Mouse (Mus musculus) midbrain, postnatal 0 days (tissue): ENCODE data around the gene Lrrc8c. TPM values are rescaled to one million over a fixed set of nuclear protein-coding genes. Genes with fewer than 3 reads are reported as not detected.

Experiments
- ATAC-seq: fragments of 200-750 bp; cut with Nextera tagmentation; 2 replicates; pipeline ENCODE4 v1.8.0; 2017; ENCODE audit warnings: moderate number of reproducible peaks, mild to moderate bottlenecking, moderate TSS enrichment, moderate library complexity; ENCODE audit not compliant: low FRiP score
- DNase-seq: peaks from one replicate; pipeline ENCODE4 v3.0.0-alpha.2; 2015; ENCODE audit warnings: low spot score
- H3K27ac ChIP-seq: fragments of 300-500 bp; sonication (generic); 2 replicates; pipeline ENCODE4 v1.5.1; 2014; ENCODE audit warnings: low read depth, mild to moderate bottlenecking, low read length, mixed read lengths
- H3K27me3 ChIP-seq: fragments of 300-500 bp; sonication (generic); 2 replicates; pipeline ENCODE4 v1.6.1; 2014; ENCODE audit warnings: low read length, control low read depth, mixed read lengths; ENCODE audit not compliant: insufficient read depth
- H3K36me3 ChIP-seq: fragments of 300-500 bp; sonication (generic); 2 replicates; pipeline ENCODE4 v1.6.1; 2014; ENCODE audit warnings: low read length, control low read depth, mixed read lengths; ENCODE audit not compliant: insufficient read depth
- H3K4me1 ChIP-seq: fragments of 300-500 bp; sonication (generic); 2 replicates; pipeline ENCODE4 v1.6.1; 2014; ENCODE audit warnings: mild to moderate bottlenecking, control low read depth, antibody characterized with exemption, low read length, mixed read lengths; ENCODE audit not compliant: insufficient read depth
- H3K4me2 ChIP-seq: fragments of 300-500 bp; sonication (generic); 2 replicates; pipeline ENCODE4 v1.6.1; 2014; ENCODE audit warnings: low read depth, mild to moderate bottlenecking, low read length, mixed read lengths; ENCODE audit not compliant: poor library complexity, severe bottlenecking
- H3K4me3 ChIP-seq: fragments of 300-500 bp; sonication (generic); 2 replicates; pipeline ENCODE4 v1.5.1; 2014; ENCODE audit warnings: low read depth, mild to moderate bottlenecking, low read length, moderate library complexity
- H3K9ac ChIP-seq: fragments of 300-500 bp; sonication (generic); replicated peaks from 2 replicates; pipeline ENCODE4 v1.6.1; 2014; ENCODE audit warnings: mild to moderate bottlenecking, low read length, moderate library complexity, mixed read lengths; ENCODE audit not compliant: poor library complexity, severe bottlenecking
- H3K9me3 ChIP-seq: fragments of 300-500 bp; sonication (generic); 2 replicates; pipeline ENCODE4 v1.6.1; 2016; ENCODE audit warnings: low read length, control low read depth
- CTCF ChIP-seq: IDR thresholded peaks from 2 replicates; pipeline ENCODE4 v1.5.1; 2016; ENCODE audit warnings: antibody characterized with exemption, mild to moderate bottlenecking
- WGBS: fragments of 180-500 bp; shearing (Covaris S2); extraction: QIAGEN DNeasy Blood & Tissue Kit; methylation state at CpG from one replicate; pipeline ENCODE4 v1.1.7; 2014; 5-methylcytosine and 5-hydroxymethylcytosine counted together
- polyA plus RNA-seq: library from polyadenylated mRNA; unstranded; fragments of >200 nt; fragmentation: Nextera tagmentation; extraction: Ambion mirVana; gene quantifications from 2 replicates; pipeline ENCODE4 v1.2.1, GENCODE M21; 2015
- total RNA-seq: library from RNA; depleted of rRNA; stranded (reverse); fragments of >200 nt; gene quantifications from 2 replicates; pipeline ENCODE4 v1.2.3, GENCODE M21; 2014

The Lrrc8c gene
- total and polyA plus RNA-seq, 2 experiments from 2014 or later = 11.6 to 14.7 TPM

GRCm38 (mm10) chr5:105614000-105614399 lies 94.8 kb downstream of the Lrrc8c start:
- Histone ChIP-seq H3K27ac (no peak overlapping the region), H3K4me1 (no peaks in the 10 kb centered on the region), H3K4me2 (no peak overlapping the region), H3K9ac (no peak overlapping the region), H3K4me3 (no peak overlapping the region), H3K36me3 (0 out of 2 replicates have a peak, but pooled peaks cover 2% of the 10 kb centered on the region), H3K9me3 (no peaks in the 10 kb centered on the region), H3K27me3 (no peaks in the 10 kb centered on the region)
- TF ChIP-seq CTCF = no peak
- WGBS = 29% methylated on average over 5 of the region's 5 CpGs
- ATAC-seq = no peak
- no peak for DNase-seq

- H3K27ac ChIP-seq = no peak overlapping the region
- no peak for TF ChIP-seq CTCF
- no peaks in the 10 kb centered on the region for H3K4me1 ChIP-seq
- H3K4me2 ChIP-seq = no peak overlapping the region
- 0 out of 2 replicates have a peak, but pooled peaks cover under 1% of the 10 kb centered on the region for H3K36me3 ChIP-seq
- no peak for DNase-seq
- no peaks in the 10 kb centered on the region for H3K27me3 ChIP-seq
- H3K9me3 ChIP-seq = no peaks in the 10 kb centered on the region
- no peak for ATAC-seq
- no peak overlapping the region for H3K9ac ChIP-seq
- WGBS = 80% methylated on average over 9 of the region's 9 CpGs
- no peak overlapping the region for H3K4me3 ChIP-seq
These were observed 95.7 kb downstream of the Lrrc8c start for GRCm38 (mm10) chr5:105614682-105615434.

GRCm38 (mm10) chr5:105615871-105616454 lies 96.8 kb downstream of the Lrrc8c start:
- 78% methylated on average over 7 of the region's 7 CpGs for WGBS
- Histone ChIP-seq H3K27me3 (no peaks in the 10 kb centered on the region), H3K27ac (no peak overlapping the region), H3K4me1 (no peaks in the 10 kb centered on the region), H3K36me3 (no peaks in the 10 kb centered on the region), H3K4me2 (no peak overlapping the region), H3K9ac (no peak overlapping the region), H3K9me3 (no peaks in the 10 kb centered on the region), H3K4me3 (no peak overlapping the region)
- DNase-seq (no peak), ATAC-seq (no peak)
- TF ChIP-seq CTCF = no peak

GRCm38 (mm10) chr5:105616538-105616937 lies 97.3 kb downstream of the Lrrc8c start:
- WGBS = 69% methylated on average over 5 of the region's 5 CpGs
- H3K4me1 ChIP-seq = no peaks in the 10 kb centered on the region
- ATAC-seq = no peak

GRCm38 (mm10) chr5:105618510-105618909 lies 99.3 kb downstream of the Lrrc8c start:
- no peak overlapping the region for H3K4me3 ChIP-seq
- no peaks in the 10 kb centered on the region for H3K4me1 ChIP-seq
- DNase-seq (no peak), ATAC-seq (no peak)
- H3K4me2 ChIP-seq = no peak overlapping the region
- H3K36me3 ChIP-seq = no peaks in the 10 kb centered on the region
- H3K27ac ChIP-seq = no peak overlapping the region
- no peak overlapping the region for H3K9ac ChIP-seq
- H3K27me3 ChIP-seq = no peaks in the 10 kb centered on the region
- no peak for TF ChIP-seq CTCF
- no peaks in the 10 kb centered on the region for H3K9me3 ChIP-seq

More at GRCm38 (mm10) chr5:105616538-105616937, 97.3 kb downstream of the Lrrc8c start:
- no peak overlapping the region for H3K4me2 ChIP-seq
- no peaks in the 10 kb centered on the region for H3K36me3 ChIP-seq
- H3K27me3 ChIP-seq = no peaks in the 10 kb centered on the region
- no peak overlapping the region for H3K9ac ChIP-seq
- H3K27ac ChIP-seq = no peak overlapping the region
- H3K9me3 ChIP-seq = no peaks in the 10 kb centered on the region
- no peak for TF ChIP-seq CTCF
- H3K4me3 ChIP-seq = no peak overlapping the region
- DNase-seq = no peak

GRCm38 (mm10) chr5:105619666-105620065 lies 100.5 kb downstream of the Lrrc8c start:
- peak; percentile 32 for TF ChIP-seq CTCF
- WGBS = 93% methylated on average over 2 of the region's 2 CpGs
- ATAC-seq = no peak

More at GRCm38 (mm10) chr5:105619666-105620065, 100.5 kb downstream of the Lrrc8c start:
- no peaks in the 10 kb centered on the region for H3K9me3 ChIP-seq
- H3K27ac ChIP-seq = no peak overlapping the region
- H3K27me3 ChIP-seq = no peaks in the 10 kb centered on the region
- no peak overlapping the region for H3K4me2 ChIP-seq
- H3K36me3 ChIP-seq = no peaks in the 10 kb centered on the region
- no peak overlapping the region for H3K9ac ChIP-seq
- H3K4me3 ChIP-seq = no peak overlapping the region
- no peak for DNase-seq
- no peaks in the 10 kb centered on the region for H3K4me1 ChIP-seq
